Mouse (Mus musculus): ENCODE data around the gene Aqp9. TPM values are rescaled to one million over a fixed set of nuclear protein-coding genes. Genes with fewer than 3 reads are reported as not detected.
A peak's percentile ranks its signal among the peaks of the same experiment; 100 is the strongest.

Gene Aqp9
- total and polyA plus RNA-seq, 3 experiments, result 0.08 TPM; not detected in 2

DNA sequence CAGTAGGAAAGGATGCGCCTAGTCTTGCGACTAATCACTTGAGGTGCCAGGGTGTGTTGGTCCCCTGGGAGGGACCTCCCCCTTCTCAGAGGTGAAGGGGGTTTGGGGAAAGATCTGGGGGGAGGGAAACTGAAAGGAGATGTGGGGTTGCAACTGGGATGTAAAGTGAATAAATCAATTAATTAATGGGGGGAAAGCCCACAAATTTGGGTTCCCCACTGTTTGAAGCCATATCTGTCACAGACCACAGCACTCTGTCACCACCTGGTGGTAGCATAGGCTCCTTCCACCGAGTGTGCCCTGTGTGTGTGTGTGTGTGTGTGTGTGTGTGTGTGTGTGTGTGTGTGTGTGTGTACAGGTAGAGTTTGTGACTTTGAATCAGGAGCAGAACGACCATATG, 94.7 kb downstream of the Aqp9 start (continued):
- TF ChIP-seq MAZ (IDR thresholded peaks at IDR 0.05; ENCODE audit: low read depth, low read length) (no peak), ZC3H11A (IDR thresholded peaks at IDR 0.05; ENCODE audit: low read depth, low read length) (peak; percentile 61), NELFE (IDR thresholded peaks at IDR 0.05; ENCODE audit: low read depth, low read length) (no peak), RAD21 (IDR thresholded peaks at IDR 0.05; ENCODE audit: low read depth, low read length) (peak; percentile 77), ELF1 (IDR thresholded peaks at IDR 0.05; ENCODE audit: low read depth, low read length) (no peak)

DNA sequence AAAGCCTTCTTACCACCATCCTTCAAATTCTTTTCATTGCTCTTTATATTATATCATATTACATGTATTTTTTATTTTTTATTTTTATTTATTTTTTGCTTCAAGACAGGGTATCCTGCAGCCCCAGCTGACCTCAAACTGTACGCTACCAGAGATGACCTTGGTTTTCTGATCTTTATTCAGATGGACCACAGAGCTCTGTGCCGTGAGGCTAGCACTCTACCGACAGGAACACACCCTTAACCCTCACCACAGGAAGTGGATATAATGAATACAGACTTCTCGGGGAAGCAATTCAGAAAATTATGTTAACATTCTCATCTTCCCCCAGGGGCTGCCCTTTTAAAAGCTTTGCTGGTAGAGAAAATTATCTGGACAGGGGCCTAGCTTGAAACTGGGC, 95.4 kb downstream of the Aqp9 start:
- TF ChIP-seq ETS1 (conservative IDR thresholded peaks at IDR 0.05; ENCODE audit: low read depth, low read length), result no peak
- TF ChIP-seq JUND (conservative IDR thresholded peaks at IDR 0.05; ENCODE audit: low read depth, low read length), result no peak
- TF ChIP-seq USF1 (IDR thresholded peaks at IDR 0.05; ENCODE audit: low read depth, low read length), result no peak
- no peak for TF ChIP-seq NELFE (IDR thresholded peaks at IDR 0.05; ENCODE audit: low read depth, low read length)
- TF ChIP-seq UBTF (IDR thresholded peaks at IDR 0.05; ENCODE audit: low read depth, low read length), result no peak
- TF ChIP-seq EP300 (IDR thresholded peaks at IDR 0.05; ENCODE audit: low read length), result no peak
- no peak for TF ChIP-seq HCFC1 (IDR thresholded peaks at IDR 0.05; ENCODE audit: low read depth, low read length)
- TF ChIP-seq SMC3 (IDR thresholded peaks at IDR 0.05; ENCODE audit: low read depth, low read length), result no peak
- TF ChIP-seq CTCF (conservative IDR thresholded peaks at IDR 0.05 in 1 of 2, IDR thresholded peaks at IDR 0.05 in 1 of 2; ENCODE audit: low read depth in 2 of 2, low read length in 2 of 2), result no peak
- no peak for DNase-seq (ENCODE audit: extremely low read depth)
- H3K79me2 ChIP-seq (replicated peaks; ENCODE audit: control insufficient read depth, extremely low read depth, insufficient read depth, poor library complexity, severe bottlenecking), result no peaks in the 10 kb centered on the region
- dilution Hi-C loops (cut with MboI; ENCODE audit: extremely low pct_ligation_motif_present, extremely low pct_unique_long_range_greater_than_20kb, low sequenced_read_pairs) (no loop called here), in situ Hi-C loops (cut with MboI; ENCODE audit: low pct_ligation_motif_present, low pct_unique_long_range_greater_than_20kb, low sequenced_read_pairs) (loop anchor here (5.0 to 10.0 kb wide), 2 partner anchors 106 to 398 kb away; partner anchors contain the start of gene Adam10)
- H3K4me2 ChIP-seq (ENCODE audit: insufficient read depth, low read depth, poor library complexity, severe bottlenecking), result no peak overlapping the region
- no peak overlapping the region for H3K4me3 ChIP-seq (replicated peaks in 1 of 3; ENCODE audit: low read depth in 2 of 3, low read length in 2 of 3, poor library complexity in 1 of 3)
- no peaks in the 10 kb centered on the region for H3K27me3 ChIP-seq (replicated peaks)
- H3K4me1 ChIP-seq (ENCODE audit: control insufficient read depth in 1 of 2, insufficient read depth in 2 of 2), result peaks cover 0 to 9% of the 10 kb centered on the region in 2 experiments; a peak in 2 of 4 replicates
- no peaks in the 10 kb centered on the region for H3K9me3 ChIP-seq (replicated peaks; ENCODE audit: low read length)
- H3K9ac ChIP-seq (ENCODE audit: insufficient read depth, low read depth), result no peak overlapping the region
- no peaks in the 10 kb centered on the region for H3K36me3 ChIP-seq (replicated peaks in 1 of 2; ENCODE audit: control insufficient read depth in 1 of 2, insufficient read depth in 1 of 2, low read length in 1 of 2)
- no peak overlapping the region for H3K27ac ChIP-seq (ENCODE audit: insufficient read depth, low read depth)

DNA sequence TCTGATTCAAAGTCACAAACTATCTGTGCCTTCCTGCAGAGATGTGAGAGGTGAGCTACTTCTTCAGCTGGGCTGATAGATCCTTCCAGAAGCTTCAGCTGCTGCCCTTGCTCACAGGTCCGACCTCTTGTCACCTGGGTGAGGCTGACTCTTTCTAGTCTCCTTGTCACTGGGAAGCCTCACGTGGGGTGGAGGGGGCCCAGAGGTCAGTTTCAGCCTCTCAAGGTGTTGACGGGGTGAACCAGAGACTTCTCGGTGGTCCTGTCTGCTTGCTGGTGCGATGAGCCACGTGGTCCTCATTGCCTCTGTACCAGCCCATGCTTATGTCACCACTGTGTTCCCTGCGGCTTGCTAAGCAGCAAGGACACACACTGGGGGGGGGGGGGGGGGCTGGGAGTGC, 96.0 kb downstream of the Aqp9 start:
- TF ChIP-seq RAD21 (IDR thresholded peaks at IDR 0.05; ENCODE audit: low read depth, low read length), result no peak
- TF ChIP-seq CHD1 (IDR thresholded peaks at IDR 0.05; ENCODE audit: low read depth, low read length), result no peak
- no peak for TF ChIP-seq HCFC1 (IDR thresholded peaks at IDR 0.05; ENCODE audit: low read depth, low read length)
- no peak for TF ChIP-seq USF1 (IDR thresholded peaks at IDR 0.05; ENCODE audit: low read depth, low read length)
- TF ChIP-seq GABPA (IDR thresholded peaks at IDR 0.05; ENCODE audit: insufficient replicate concordance, low read depth, low read length), result no peak
- no peak for TF ChIP-seq PAX5 (IDR thresholded peaks at IDR 0.05; ENCODE audit: low read length)
- no peak for TF ChIP-seq ZNF384 (IDR thresholded peaks at IDR 0.05; ENCODE audit: low read depth, low read length)
- no peak for TF ChIP-seq USF2 (conservative IDR thresholded peaks at IDR 0.05; ENCODE audit: low read depth, low read length)
- TF ChIP-seq BHLHE40 (IDR thresholded peaks at IDR 0.05; ENCODE audit: low read depth, low read length), result no peak
- dilution Hi-C loops (cut with MboI; ENCODE audit: extremely low pct_ligation_motif_present, extremely low pct_unique_long_range_greater_than_20kb, low sequenced_read_pairs) (no loop called here), in situ Hi-C loops (cut with MboI; ENCODE audit: low pct_ligation_motif_present, low pct_unique_long_range_greater_than_20kb, low sequenced_read_pairs) (loop anchor here (5.0 to 10.0 kb wide), 2 partner anchors 105 to 398 kb away; partner anchors contain the start of gene Adam10)
- no peak for DNase-seq (ENCODE audit: extremely low read depth)
- Histone ChIP-seq H3K4me1 (ENCODE audit: control insufficient read depth in 1 of 2, insufficient read depth in 2 of 2) (peaks cover 0 to 9% of the 10 kb centered on the region in 2 experiments; a peak in 2 of 4 replicates), H3K79me2 (replicated peaks; ENCODE audit: control insufficient read depth, extremely low read depth, insufficient read depth, poor library complexity, severe bottlenecking) (no peaks in the 10 kb centered on the region), H3K4me3 (replicated peaks in 1 of 3; ENCODE audit: low read depth in 2 of 3, low read length in 2 of 3, poor library complexity in 1 of 3) (no peak overlapping the region), H3K27me3 (replicated peaks) (no peaks in the 10 kb centered on the region), H3K27ac (ENCODE audit: insufficient read depth, low read depth) (no peak overlapping the region), H3K9ac (ENCODE audit: insufficient read depth, low read depth) (no peak overlapping the region), H3K9me3 (replicated peaks; ENCODE audit: low read length) (no peaks in the 10 kb centered on the region), H3K4me2 (ENCODE audit: insufficient read depth, low read depth, poor library complexity, severe bottlenecking) (no peak overlapping the region), H3K36me3 (replicated peaks in 1 of 2; ENCODE audit: control insufficient read depth in 1 of 2, insufficient read depth in 1 of 2, low read length in 1 of 2) (no peaks in the 10 kb centered on the region)

All from CH12.LX (cell line).